Mouse (Mus musculus): ENCODE measurements around the gene Tmem176a. TPM values are rescaled to one million over a fixed set of nuclear protein-coding genes. Genes with fewer than 3 reads are reported as not detected.
"Not testable (repeated sequence)": the region's sequence is repeated elsewhere in the genome, so short reads cannot be mapped to it uniquely, and the experiment has no call there.

Tmem176a gene
- total RNA-seq (2021): 139 and 181 TPM in 2 replicates
- long read RNA-seq, experiment 1, transcript Tmem176a-201 (7 exons, 1,540 nt): major isoform, 169 of 175 reads
- long read RNA-seq, experiment 1, partial matches to known transcripts: 4 of 175 reads
- long read RNA-seq, experiment 1, other reads (novel, unspliced or antisense): 2 of 175 reads
- long read RNA-seq, experiment 2, transcript Tmem176a-201 (7 exons, 1,540 nt): major isoform, 144 of 161 reads
- long read RNA-seq, experiment 2, partial matches to known transcripts: 10 of 161 reads
- long read RNA-seq, experiment 2, other reads (novel, unspliced or antisense): 4 of 161 reads

DNA sequence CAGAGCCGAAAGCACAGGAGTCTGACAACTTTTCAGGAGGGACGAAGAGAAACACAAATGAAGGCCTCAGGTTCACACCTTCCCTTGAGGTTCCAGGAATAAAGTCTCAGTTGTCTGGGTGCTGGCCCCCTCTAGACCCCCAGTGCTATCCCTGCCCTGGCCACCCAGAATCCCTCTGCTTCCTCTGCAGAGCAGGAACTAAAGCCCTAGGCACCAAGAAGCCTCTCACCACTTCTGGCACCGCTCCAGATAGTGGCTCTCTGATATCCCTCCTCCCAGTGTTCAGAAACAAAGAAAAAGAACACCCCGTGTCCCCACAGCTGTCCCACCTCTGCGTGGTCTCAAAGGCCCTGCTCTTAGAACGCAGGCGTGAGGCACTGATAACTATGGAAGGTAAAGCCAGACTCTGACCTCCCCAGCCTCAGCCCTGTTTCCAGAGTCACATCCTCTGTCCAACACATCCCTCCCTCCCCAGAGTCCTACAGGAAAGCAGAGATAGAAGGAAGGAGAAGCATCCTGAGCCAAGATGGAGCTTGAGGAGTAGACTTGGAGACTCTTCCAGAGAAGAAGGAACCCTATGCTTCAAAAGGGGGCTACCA, at the start of gene Tmem176a:
Gene Tmem176a, plus strand, starts transcription at position 549 of the 599 bp plus-strand sequence.
- DNase-seq: peak; percentile 77

- no peak for DNase-seq
Observed at GRCm38 (mm10) chr6:48801897-48802296, 38.8 kb upstream of the Tmem176a start.

GRCm38 (mm10) chr6:48803406-48804051, 37.2 kb upstream of the Tmem176a start:
- no peak for DNase-seq

DNA sequence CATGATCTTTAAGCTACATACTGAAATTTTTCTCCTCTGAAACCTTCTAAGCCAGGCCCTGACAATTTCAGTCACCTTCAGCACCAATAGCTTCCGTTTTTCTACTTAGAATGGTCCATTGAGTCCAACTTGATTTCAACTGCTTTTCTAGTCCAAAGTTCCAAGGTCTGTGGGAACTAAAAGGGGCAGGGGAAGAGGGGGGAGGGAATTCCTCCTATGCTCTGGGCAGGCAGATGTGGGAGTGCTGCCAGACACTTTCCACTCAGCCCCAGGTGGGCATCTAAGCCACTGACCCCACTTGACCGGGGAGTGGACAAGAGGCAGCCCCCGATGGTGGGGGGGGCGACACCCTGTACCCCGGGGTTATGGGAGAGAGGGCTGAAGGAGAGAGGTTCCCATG, 36.4 kb upstream of the Tmem176a start:
- no peak for DNase-seq

DNA sequence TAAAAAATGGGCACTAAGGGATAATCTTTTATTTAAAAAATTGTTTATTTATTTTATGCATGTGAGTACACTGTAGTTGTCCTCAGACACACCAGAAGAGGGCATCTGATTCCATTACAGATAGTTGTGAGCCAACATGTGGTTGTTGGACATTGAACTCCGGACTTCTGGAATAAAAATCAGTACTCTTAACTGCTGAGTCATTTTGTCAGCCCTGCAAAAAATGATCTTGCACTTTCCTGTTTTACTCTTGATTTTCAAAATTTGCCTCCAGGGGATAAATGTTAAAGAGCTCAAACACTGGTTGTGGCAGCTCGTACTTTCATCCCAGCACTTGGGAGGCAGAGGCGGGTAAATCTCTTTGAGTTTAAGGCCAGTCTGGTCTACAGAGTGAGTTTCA, 34.0 kb upstream of the Tmem176a start:
- no peak for DNase-seq

DNA sequence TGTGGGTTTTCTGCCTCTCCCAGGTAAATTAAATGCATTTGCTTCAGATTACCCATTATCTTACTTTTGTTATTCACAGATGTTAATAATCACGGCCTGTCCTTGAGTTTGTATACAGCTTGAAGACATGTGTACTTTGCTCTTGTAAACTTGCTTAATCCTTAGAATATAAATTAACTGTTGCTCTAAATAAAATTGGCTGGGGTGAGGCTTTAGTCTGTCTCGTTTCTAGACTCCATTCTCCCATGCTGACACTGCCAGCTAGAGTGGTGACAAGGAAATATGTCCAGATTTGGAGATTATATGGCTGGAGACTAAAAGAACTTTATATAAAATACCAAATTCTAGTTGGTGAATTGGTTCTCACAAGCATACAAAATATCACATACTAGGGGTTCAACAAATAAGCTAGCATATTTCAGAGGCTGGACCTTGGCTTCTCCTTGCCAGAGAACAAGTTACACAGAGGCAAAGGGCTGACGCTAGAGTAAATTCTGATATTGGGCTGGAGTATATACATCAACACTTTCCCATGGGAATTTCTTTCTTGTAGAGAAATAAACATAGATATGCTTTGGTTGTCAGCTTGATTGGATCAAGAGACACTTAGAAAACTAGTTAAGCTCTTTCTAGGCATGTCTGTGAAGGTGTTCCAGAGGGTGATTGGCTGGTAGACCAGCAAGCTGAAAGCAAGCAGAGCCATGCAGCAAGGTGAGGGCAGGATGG, 31.1 kb upstream of the Tmem176a start:
- DNase-seq: no peak

DNA sequence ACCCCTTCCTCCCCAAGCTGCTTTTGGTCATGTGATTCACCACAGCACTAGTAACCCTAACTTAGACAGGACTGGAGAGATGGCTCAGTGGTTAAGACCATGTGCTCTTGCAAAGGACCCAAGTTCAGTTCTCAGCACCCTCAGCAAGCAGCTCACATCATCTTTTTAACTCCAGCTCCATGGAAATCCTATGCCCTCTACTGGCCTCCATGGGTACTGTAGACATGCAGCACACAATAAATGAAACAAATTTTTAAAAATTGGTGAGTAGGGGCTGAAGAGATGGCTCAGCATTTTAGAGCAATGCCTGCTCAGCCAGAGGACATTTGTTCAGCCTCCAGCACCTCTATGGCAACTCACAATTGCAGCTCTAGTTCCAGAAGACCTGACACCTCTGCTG, 25.7 kb upstream of the Tmem176a start:
- no peak for DNase-seq

DNA sequence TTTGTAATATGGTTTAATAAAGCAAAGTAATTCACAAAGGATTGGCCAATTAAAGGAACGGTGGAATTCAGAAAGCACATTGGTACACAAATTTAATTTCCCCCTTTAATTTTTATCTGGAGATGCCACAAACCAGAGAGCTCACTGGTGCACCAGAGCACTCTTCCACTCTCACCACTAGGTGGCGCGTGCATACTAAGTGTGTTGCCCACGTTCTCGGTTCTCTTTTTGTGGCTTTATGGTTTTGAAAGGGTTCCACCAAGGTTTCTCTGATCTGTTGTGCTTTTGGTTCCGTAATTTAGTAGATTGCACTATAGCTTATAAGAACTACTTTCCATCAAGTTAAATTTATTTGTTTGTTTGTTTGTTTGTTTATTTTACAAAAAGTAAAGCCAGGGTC, 22.9 kb upstream of the Tmem176a start:
- peak; percentile 87 for DNase-seq

- DNase-seq: not testable (repeated sequence)
Observed at GRCm38 (mm10) chr6:48821991-48822785, 18.5 kb upstream of the Tmem176a start.

- DNase-seq: no peak
Observed at GRCm38 (mm10) chr6:48825016-48825415, 15.7 kb upstream of the Tmem176a start.

DNA sequence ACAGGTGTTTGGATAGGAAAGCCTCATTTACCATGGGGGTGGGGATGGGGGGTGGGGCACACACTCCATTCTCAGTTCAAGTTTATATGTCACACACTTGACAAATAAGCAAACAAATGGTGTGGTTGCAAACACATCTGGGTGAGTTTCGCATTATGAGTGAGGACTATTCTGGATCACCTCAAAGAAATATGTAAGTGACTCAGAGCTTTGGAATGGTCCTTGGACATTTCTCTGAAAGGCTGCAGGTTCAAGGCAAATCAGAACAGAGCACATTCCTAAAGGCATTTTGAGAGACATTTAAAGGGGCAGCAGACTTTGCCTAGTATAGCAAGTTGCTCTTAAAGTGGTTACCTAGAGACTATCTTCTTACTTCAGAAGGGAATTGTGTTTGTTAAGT, 11.7 kb upstream of the Tmem176a start:
- DNase-seq: no peak

DNA sequence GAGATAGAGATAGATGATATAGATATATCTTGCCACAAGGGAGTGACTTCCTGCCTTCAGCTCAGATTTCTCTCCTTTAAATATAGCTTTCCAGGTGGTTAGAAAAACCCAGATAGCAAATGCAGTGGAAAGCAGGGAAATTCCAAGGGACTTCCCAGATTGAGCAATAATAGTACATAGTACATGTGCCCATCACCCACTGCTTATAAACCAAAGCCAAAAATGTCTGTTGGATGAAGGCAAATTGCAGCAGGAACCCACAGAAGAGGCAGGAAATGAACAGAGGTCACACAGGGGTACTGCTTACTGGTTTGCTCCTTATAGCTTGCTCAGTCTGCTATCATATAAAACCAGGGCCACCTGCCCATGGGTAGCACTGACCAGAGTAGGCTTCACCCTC, 11.1 kb upstream of the Tmem176a start:
- no peak for DNase-seq

- no peak for DNase-seq
Observed at GRCm38 (mm10) chr6:48830241-48830640, 10.5 kb upstream of the Tmem176a start.

- DNase-seq: peak; percentile 64
Observed at GRCm38 (mm10) chr6:48831141-48831540, 9.6 kb upstream of the Tmem176a start.

DNA sequence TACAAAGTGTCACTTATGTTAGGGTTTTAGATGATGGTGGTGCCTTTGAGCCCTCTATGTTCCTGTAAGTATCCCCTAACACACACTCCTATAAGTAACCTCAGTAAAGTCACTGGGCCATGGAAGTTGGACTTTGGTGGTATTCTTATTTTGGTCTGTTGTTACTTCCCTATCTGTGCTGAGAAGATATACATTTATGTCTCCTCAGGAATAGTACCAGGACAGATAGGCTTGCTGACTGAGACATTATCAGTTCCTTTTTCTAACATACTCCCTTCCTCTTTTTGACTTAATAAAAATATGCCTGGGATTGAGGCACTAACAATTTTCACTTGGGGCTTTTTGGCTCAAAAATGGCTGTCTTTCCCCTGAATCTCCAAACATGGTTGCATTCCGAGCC, 8.3 kb upstream of the Tmem176a start:
- DNase-seq: no peak

- no peak for DNase-seq
Observed at GRCm38 (mm10) chr6:48833515-48833914, 7.2 kb upstream of the Tmem176a start.

DNA sequence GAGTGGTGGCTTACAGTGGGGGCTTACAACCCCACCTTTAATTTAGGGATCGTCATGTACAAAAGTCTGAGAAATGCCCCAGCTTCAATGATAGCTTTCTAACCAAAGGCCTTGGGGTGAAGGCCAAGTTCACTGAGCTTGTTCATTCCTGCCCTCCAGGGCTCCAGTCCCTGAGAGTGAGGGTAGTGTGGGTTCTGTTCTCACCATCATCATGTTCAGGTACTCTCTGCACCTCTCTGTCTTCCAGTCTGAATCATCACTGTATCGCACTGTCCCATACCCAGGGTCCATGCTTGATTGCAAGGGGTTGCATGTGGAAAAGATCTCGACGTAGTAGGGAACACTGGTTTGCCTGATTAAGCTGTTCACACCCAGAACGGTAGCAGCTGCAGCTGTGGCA, 5.5 kb upstream of the Tmem176a start:
- no peak for DNase-seq

- no peak for DNase-seq
Observed at GRCm38 (mm10) chr6:48836146-48836545, 4.6 kb upstream of the Tmem176a start.

- no peak for DNase-seq
Observed at GRCm38 (mm10) chr6:48837516-48837915, 3.2 kb upstream of the Tmem176a start.

- DNase-seq: peak; percentile 29
Observed at GRCm38 (mm10) chr6:48838321-48839080, 2.2 kb upstream of the Tmem176a start.

DNA sequence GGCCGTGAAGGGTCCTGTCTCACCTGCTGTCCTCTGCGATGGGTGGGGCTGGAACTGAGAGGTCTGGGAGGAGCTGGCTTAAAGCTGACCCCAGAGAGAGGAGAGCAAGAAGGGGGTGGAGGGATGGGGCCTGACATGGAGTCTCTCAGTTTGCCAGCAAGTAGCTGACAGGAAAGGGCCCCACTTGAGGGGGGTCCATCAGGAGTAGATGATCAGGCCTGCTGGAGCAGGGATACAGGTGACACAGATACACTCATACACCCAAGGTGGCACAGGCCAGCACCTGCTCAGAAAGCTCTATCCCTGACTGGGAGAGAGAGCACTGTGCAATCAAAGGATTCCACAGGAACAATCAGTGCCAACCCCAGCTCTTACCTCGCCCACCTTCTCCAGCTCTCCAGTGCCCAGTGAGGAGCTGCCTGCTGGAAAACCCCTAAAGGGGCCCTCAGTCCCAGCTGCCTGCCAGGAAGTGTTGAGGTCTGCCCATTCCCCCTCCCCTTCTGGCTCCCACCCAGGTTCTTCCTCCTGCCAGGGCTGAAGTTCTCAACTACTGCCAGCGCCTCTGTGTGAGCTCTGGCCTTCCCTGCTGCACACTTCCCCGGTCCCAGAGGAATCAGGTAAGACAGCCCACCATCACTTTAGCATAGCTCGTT, 380 bp downstream of the Tmem176a start, which contains the start of gene Tmem176b:
Gene Tmem176b, minus strand, starts transcription at position 524 of the 653 bp plus-strand sequence.
- peak; percentile 99 for DNase-seq
